ENCODE assay signal across 23 mouse cellular contexts in the genomic region with DNA sequence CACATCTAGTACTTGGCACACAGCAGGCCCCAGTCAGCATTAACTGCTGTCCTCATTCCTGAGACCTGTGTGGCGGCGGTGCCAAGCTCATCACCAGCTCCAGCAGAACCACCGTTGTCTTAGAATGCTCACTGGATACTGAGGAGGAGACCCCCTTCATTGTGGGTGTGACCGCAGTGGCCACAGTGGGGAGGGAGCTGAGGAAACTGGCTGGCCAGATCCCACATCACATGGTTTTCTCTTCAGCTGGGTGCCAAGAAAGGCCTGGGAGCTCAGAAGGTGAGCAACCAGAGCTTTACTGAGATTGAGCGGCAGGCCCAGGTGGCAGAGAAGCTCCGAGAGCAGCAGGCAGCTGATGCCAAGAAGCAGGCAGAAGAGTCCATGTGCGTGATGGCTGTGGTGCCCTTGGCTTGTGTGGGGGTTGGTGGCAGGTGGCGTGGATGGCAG. TPM values are rescaled to one million over a fixed set of nuclear protein-coding genes. Genes with fewer than 3 reads are reported as not detected.
A peak's percentile ranks its signal among the peaks of the same experiment; 100 is the strongest.
DNase-seq lines count a peak whose midpoint lies in the region; ATAC-seq lines count a peak whose summit lies in the region.
"Had no signal": no experiment of that assay in that cellular context is flagged by ENCODE, and none has a peak within 500 bp of the region (broad histone marks: within the 10 kb centered on the region; RNA-seq: fewer than 3 reads in every experiment).

No protein-coding gene starts in this region.

- peak overlapping the region; percentile 78 for H3K27ac ChIP-seq in liver, embryonic 13.5 days
- H3K27ac ChIP-seq: embryonic facial prominence, embryonic 13.5 days; heart, embryonic 13.5 days; limb, embryonic 10.5 days; midbrain, embryonic 13.5 days had no signal

- 84% methylated on average over 8 of the region's 8 CpGs for WGBS in liver, embryonic 13.5 days (ENCODE audit: insufficient replicate concordance)

- peak overlapping the region; percentile 34 for H3K9ac ChIP-seq in liver, embryonic 13.5 days
- H3K9ac ChIP-seq: embryonic facial prominence, embryonic 13.5 days; heart, embryonic 13.5 days; midbrain, embryonic 13.5 days had no signal

- H3K4me1 ChIP-seq in liver, embryonic 13.5 days (replicated peaks), result peaks cover 39% of the 10 kb centered on the region

- 0 out of 2 replicates have a peak, but pooled peaks have one; percentile 42 for ATAC-seq in cerebellum, adult (ENCODE audit: insufficient number of reproducible peaks, low FRiP score, low TSS enrichment)
- ATAC-seq in liver, embryonic 13.5 days (ENCODE audit: low read depth), result no peak
- ATAC-seq: CD4-positive, CD25-positive, alpha-beta regulatory T cell, adult 4 months; midbrain, embryonic 13.5 days had no signal

- peak overlapping the region; percentile 32 for H3K4me2 ChIP-seq in liver, embryonic 13.5 days
- H3K4me2 ChIP-seq: embryonic facial prominence, embryonic 13.5 days; heart, embryonic 13.5 days; midbrain, embryonic 13.5 days had no signal

- peaks cover 82% of the 10 kb centered on the region for H3K36me3 ChIP-seq in liver, embryonic 13.5 days

- H3K9me3 ChIP-seq in liver, embryonic 13.5 days (replicated peaks), result no peaks in the 10 kb centered on the region
- H3K9me3 ChIP-seq: embryonic facial prominence, embryonic 13.5 days; G1E; heart, embryonic 13.5 days; limb, embryonic 10.5 days; midbrain, embryonic 13.5 days had no signal

- no peak overlapping the region for H3K4me3 ChIP-seq in liver, embryonic 13.5 days (replicated peaks)
- H3K4me3 ChIP-seq: embryonic facial prominence, embryonic 13.5 days; heart, embryonic 13.5 days; limb, embryonic 10.5 days; midbrain, embryonic 13.5 days had no signal

- H3K27me3 ChIP-seq in liver, embryonic 13.5 days, result no peaks in the 10 kb centered on the region
- H3K27me3 ChIP-seq: embryonic facial prominence, embryonic 13.5 days; heart, embryonic 13.5 days; midbrain, embryonic 13.5 days had no signal

- DNase-seq in cerebellum, postnatal 4 days (ENCODE audit: low spot score in 2 of 2), result no peak
- DNase-seq in cerebellum, adult 11-12 months, result peak; percentile 88
- peak; percentile 84 to 87 for DNase-seq in cerebellum, postnatal 25 days
- no peak for DNase-seq in liver, embryonic 13.5 days
- no peak for DNase-seq in lung, postnatal 10 days
- DNase-seq in adrenal gland, postnatal 10 days, result no peak
- DNase-seq in layer of hippocampus, adult 8-10 months (ENCODE audit: low spot score in 2 of 2), result no peak
- DNase-seq: kidney, adult 9 months; kidney, postnatal 36 days; lung, adult 2 months; lung, postnatal 4 days; retina, postnatal 1 day; thymus, postnatal 4 days had no signal

RNA-seq across cellular contexts. Expression of a gene that starts 4.9 kb away (rescaled TPM):
- 64.1 and 70.4 TPM in 2 replicates for polyA plus RNA-seq in liver, embryonic 13.5 days (2015; fragmentation: Nextera tagmentation; extraction: Ambion mirVana)
- 10 to 100 TPM; 80.3 to 90.2 TPM for total RNA-seq in adrenal gland, postnatal 10 days (2021)
- 10 to 100 TPM; 75.9 to 81.9 (median 79.1) TPM for total RNA-seq in layer of hippocampus, adult 8-10 months (2022)

RNA-seq across cellular contexts. Expression of a gene that starts 14.0 kb away (rescaled TPM):
- polyA plus RNA-seq in liver, embryonic 13.5 days (2015; fragmentation: Nextera tagmentation; extraction: Ambion mirVana), result 10.5 and 11.5 TPM in 2 replicates
- total RNA-seq in adrenal gland, postnatal 10 days (2021), result 10 to 100 TPM; 53.9 to 80.0 TPM
- total RNA-seq in layer of hippocampus, adult 8-10 months (2022), result 10 to 100 TPM; 27.1 to 34.4 (median 31.0) TPM
- total RNA-seq: common myeloid progenitor, adult 5-6 weeks; granulocyte monocyte progenitor cell, adult 5-6 weeks; neutrophil, adult 5-6 weeks had no signal

RNA-seq across cellular contexts. Expression of a gene that starts 32.9 kb away (rescaled TPM):
- polyA plus RNA-seq in liver, embryonic 13.5 days (2015; fragmentation: Nextera tagmentation; extraction: Ambion mirVana), result 5.5 and 6.0 TPM in 2 replicates
- 10 to 100 TPM in 1 of 2 experiments, 1 to 10 TPM in 1; 9.2 to 16.3 TPM for total RNA-seq in adrenal gland, postnatal 10 days (2021)
- 10 to 100 TPM; 11.2 to 12.4 (median 11.9) TPM for total RNA-seq in layer of hippocampus, adult 8-10 months (2022)

Comparison
In these comparisons a context has a peak if more than half of its experiments do, and no peak if none do; other contexts are left out.
1. DNase-seq: peak in cerebellum, adult 11-12 months (single experiment) and cerebellum, postnatal 25 days (2 of 2); none in cerebellum, postnatal 4 days (0 of 2), liver, embryonic 13.5 days (single experiment), lung, postnatal 10 days (single experiment), adrenal gland, postnatal 10 days (single experiment) and layer of hippocampus, adult 8-10 months (0 of 2).